Mouse (Mus musculus) hindbrain, embryonic 11.5 days (tissue): ENCODE measurements around the gene Psmc3ip. TPM values are rescaled to one million over a fixed set of nuclear protein-coding genes. Genes with fewer than 3 reads are reported as not detected.

Source experiments
- ATAC-seq: fragments of 200-750 bp; cut with Nextera tagmentation; 2 replicates; pipeline ENCODE4 v1.8.0; 2017; ENCODE audit warnings: mild to moderate bottlenecking, moderate TSS enrichment, moderate library complexity; ENCODE audit not compliant: low FRiP score
- DNase-seq: peaks from one replicate; pipeline ENCODE4 v3.0.0-alpha.2; 2015; ENCODE audit warnings: low spot score
- H3K27ac ChIP-seq: fragments of 300-500 bp; sonication (generic); 2 replicates; pipeline ENCODE4 v1.5.1; 2014; ENCODE audit warnings: mild to moderate bottlenecking, low read depth, low read length
- H3K27me3 ChIP-seq: fragments of 300-500 bp; sonication (generic); 2 replicates; pipeline ENCODE4 v1.6.1; 2014; ENCODE audit warnings: mild to moderate bottlenecking, low read length, moderate library complexity, mixed read lengths; ENCODE audit not compliant: control insufficient read depth, insufficient read depth
- H3K36me3 ChIP-seq: fragments of 300-500 bp; sonication (generic); 2 replicates; pipeline ENCODE4 v1.6.1; 2014; ENCODE audit warnings: mild to moderate bottlenecking, low read length, moderate library complexity, mixed read lengths; ENCODE audit not compliant: control insufficient read depth, insufficient read depth
- H3K4me1 ChIP-seq: fragments of 300-500 bp; sonication (generic); replicated peaks from 2 replicates; pipeline ENCODE4 v1.6.1; 2014; ENCODE audit warnings: low read length, mixed read lengths; ENCODE audit not compliant: control insufficient read depth, insufficient read depth
- H3K4me2 ChIP-seq: fragments of 300-500 bp; sonication (generic); replicated peaks from 2 replicates; pipeline ENCODE4 v1.6.1; 2014; ENCODE audit warnings: mild to moderate bottlenecking, low read depth, low read length
- H3K4me3 ChIP-seq: fragments of 300-500 bp; sonication (generic); 2 replicates; pipeline ENCODE4 v1.5.1; 2014; ENCODE audit warnings: low read depth, low read length
- H3K9ac ChIP-seq: fragments of 300-500 bp; sonication (generic); 2 replicates; pipeline ENCODE4 v1.6.1; 2014; ENCODE audit warnings: low read depth, low read length
- H3K9me3 ChIP-seq: fragments of 300-500 bp; sonication (generic); 2 replicates; pipeline ENCODE4 v1.6.1; 2016; ENCODE audit warnings: low read length; ENCODE audit not compliant: control insufficient read depth
- WGBS: fragments of 180-500 bp; shearing (Covaris S2); extraction: QIAGEN DNeasy Blood & Tissue Kit; methylation state at CpG from one replicate; pipeline ENCODE4 v1.1.7; 2014; 5-methylcytosine and 5-hydroxymethylcytosine counted together
- polyA plus RNA-seq: library from polyadenylated mRNA; unstranded; fragments of >200 nt; fragmentation: Nextera tagmentation; extraction: Ambion mirVana; gene quantifications from 2 replicates; pipeline ENCODE4 v1.2.1, GENCODE M21; 2014

Psmc3ip gene
- 54.3 and 54.8 TPM in 2 replicates for polyA plus RNA-seq

DNA sequence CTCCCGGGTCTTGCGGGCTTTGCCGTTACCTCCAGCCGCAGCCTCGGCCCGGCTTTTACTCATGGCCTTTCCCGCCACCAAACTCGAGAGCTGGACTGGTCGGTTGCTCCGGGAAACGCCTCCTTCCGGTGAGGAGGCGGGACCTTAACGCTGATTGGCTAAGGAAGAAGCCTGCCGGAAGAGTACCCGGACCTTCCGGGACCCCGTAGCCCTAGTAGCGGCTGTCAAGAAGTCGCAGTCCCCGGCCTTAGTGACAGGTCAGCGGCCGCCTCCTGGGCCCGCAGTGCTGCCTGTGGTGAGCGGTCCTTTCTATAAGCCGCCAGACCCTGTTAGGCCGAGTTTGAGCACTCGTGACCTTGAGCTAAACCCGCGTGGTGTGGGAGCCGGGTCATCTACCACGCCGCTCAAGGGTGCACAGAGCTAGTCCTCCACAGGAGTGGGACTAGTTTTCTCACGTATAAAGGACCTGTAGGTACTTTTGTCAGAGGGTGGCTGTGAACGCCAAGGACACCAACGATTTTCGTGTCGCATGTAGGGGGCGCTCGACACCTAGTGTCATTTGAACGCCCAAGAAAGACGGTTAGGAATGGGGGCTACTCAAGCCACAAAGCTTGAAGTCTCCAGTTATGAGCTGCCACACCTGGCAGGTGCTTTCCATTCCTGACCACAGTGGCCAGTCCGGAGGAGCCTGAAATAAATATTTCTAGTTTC is at the start of gene Psmc3ip:
Psmc3ip (minus strand) TSS at position 123 of the 711 bp plus-strand sequence.
- Histone ChIP-seq H3K4me3 (peak within 1 kb of the TSS; percentile 74), H3K36me3 (peaks cover 4% of the 10 kb centered on the region; the same call in 1 of the 2 replicates), H3K9ac (peak within 1 kb of the TSS; percentile 57), H3K4me1 (no peaks in the 10 kb centered on the region), H3K4me2 (peak within 1 kb of the TSS; percentile 64), H3K27me3 (no peaks in the 10 kb centered on the region), H3K27ac (peak within 1 kb of the TSS; percentile 83), H3K9me3 (no peaks in the 10 kb centered on the region)
- WGBS, result under 1% methylated on average over 43 of the region's 43 CpGs
- ATAC-seq (peak; percentile 95), DNase-seq (peak; percentile 97)

DNA sequence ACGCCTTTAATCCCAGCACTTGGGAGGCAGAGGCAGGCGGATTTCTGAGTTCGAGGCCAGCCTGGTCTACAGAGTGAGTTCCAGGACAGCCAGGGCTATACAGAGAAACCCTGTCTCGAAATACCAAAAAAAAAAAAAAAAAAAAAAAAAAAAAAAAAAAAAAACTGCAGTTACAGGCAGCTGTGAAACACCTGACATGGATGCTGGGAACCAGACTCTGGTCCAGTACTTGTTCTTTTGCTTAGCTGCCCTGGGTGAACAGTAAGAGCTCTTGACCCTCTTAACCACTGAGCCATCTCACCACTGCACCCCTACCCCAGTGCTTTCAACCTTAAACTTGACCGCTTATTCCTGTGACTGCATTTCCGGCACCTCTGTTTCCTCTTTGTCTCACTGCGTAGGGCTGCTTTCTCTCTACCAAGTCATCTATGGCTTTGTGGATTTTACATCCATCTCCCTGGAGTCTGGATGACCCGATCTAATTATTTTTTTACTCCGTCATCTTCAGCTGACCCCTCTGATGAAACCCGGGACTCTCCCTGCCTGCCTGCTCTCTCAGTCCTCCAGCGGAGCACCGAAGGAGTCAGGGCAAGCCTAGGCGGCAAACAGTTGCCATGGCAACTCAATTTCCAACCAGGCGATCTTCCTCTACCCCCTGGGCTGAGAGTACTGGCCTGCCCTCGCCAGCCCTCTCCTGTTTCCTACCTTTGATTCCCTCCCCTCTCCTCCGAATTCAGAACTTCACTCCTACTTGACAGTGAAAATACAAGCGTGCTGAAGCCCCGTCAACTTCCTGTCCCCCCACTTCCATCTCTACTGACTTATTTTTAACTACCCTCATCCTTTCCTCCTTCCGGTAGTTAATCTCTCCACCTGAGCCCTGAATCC is 48.3 kb upstream of the Psmc3ip start:
- H3K4me2 ChIP-seq, result peak overlapping the region; percentile 42
- H3K9ac ChIP-seq, result peak overlapping the region; percentile 52
- H3K4me1 ChIP-seq, result 0 out of 2 replicates have a peak, but pooled peaks cover 3% of the 10 kb centered on the region
- ATAC-seq (peak; percentile 70; the same call in 1 of the 2 replicates), DNase-seq (peak; percentile 76)
- H3K9me3 ChIP-seq, result no peaks in the 10 kb centered on the region
- H3K4me3 ChIP-seq, result peak overlapping the region; percentile 19
- H3K27me3 ChIP-seq, result no peaks in the 10 kb centered on the region
- peak overlapping the region; percentile 51; the same call in 1 of the 2 replicates for H3K27ac ChIP-seq
- H3K36me3 ChIP-seq, result no peaks in the 10 kb centered on the region
- 19% methylated on average over 18 of the region's 19 CpGs for WGBS

DNA sequence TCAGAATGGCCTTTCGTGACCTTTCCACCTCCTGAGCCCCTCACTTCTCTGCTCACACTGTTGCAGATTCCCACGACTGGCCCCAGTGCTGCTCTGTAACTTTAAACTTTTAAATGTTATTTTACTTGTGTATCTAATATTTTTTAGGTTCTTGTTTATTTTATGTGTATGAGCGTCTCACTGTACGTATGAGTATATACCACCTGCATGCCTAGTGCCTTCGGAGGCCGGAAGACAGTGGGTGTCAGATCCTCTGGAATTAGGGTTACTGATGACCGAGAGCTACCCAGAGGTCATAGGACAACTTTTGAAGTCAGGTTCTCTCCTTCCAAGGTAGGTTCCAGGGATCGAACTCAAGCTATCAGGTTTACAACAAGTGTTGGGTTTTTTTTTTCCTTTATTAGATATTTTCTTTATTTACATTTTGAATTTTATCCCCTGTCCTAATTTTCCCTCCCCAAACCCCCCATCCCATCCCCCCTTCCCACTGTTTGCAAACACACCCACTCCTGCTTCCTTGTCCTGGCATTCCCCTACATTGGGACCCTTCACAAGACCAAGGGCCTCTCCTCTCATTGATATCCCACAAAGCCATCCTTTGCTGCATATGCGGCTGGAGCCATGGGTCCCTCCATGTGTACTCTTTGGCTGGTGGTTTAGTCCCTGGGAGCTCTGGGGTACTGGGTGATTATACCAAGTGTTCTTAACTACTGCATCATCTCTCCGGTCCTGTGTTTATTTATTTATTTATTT is 47.2 kb upstream of the Psmc3ip start:
- no peak overlapping the region for H3K4me3 ChIP-seq
- no peaks in the 10 kb centered on the region for H3K36me3 ChIP-seq
- ATAC-seq, result no peak
- H3K4me2 ChIP-seq, result no peak overlapping the region
- no peak overlapping the region for H3K9ac ChIP-seq
- no peaks in the 10 kb centered on the region for H3K9me3 ChIP-seq
- WGBS, result 84% methylated on average over 10 of the region's 10 CpGs
- no peak for DNase-seq
- H3K4me1 ChIP-seq, result 0 out of 2 replicates have a peak, but pooled peaks cover 3% of the 10 kb centered on the region
- no peaks in the 10 kb centered on the region for H3K27me3 ChIP-seq
- H3K27ac ChIP-seq, result no peak overlapping the region

DNA sequence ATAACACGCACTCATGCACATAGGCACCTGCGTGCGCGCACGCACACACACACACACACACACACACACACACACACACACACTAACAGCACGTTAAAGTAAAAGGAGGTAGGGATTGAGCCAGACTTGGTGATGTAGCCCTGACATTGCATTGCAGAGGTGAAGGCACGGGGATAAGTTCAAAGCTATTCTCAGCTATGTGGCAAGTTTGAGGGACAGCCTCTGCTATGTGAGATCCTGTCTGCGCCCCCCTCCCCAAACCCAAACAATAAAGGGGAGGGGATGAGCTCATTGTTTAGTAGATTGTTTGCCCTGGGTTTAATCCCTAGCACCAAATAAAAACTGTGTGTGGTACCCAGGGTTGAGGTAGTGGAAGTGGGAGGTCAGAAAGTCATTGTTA is 45.9 kb upstream of the Psmc3ip start:
- WGBS, result 84% methylated on average over 8 of the region's 8 CpGs
- no peak overlapping the region for H3K27ac ChIP-seq

DNA sequence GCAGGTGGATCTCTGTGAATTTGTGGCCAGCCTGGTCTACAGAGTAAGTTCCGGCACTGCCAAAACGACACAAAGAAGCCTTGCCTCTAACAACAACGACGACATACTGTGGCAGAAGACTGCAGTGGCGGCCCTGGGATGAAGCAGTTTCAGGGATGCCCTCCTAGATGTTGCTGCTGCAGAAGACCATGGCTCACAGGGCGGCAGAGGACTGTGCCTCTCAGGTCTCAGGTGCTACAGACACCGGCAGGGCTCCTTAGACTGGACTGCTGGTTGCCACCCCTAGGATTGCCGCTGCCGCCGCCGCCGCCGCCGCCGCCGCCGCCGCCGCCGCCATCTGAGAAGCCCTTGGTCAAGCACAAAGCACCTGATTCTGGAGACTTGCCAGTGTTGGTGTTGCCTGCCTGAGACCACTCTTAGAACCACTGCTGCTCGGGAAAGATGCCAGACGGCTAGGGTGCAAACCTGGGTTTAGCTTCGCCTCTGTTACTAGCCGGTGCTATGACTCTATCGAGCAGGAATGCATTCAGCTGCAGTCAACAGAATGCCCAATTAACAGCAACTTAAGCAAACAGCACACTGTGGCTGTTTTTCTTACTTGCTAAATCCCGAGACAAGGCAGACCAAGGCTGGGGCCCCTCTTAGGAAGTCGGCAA is 45.1 kb upstream of the Psmc3ip start:
- H3K9me3 ChIP-seq, result no peaks in the 10 kb centered on the region
- 0 out of 2 replicates have a peak overlapping the region, but pooled peaks have one; percentile 6 for H3K4me3 ChIP-seq
- H3K4me1 ChIP-seq, result 0 out of 2 replicates have a peak, but pooled peaks cover 3% of the 10 kb centered on the region
- DNase-seq (peak; percentile 29), ATAC-seq (no peak)
- H3K4me2 ChIP-seq, result peak overlapping the region; percentile 22
- 50% methylated on average over 27 of the region's 27 CpGs for WGBS
- H3K27ac ChIP-seq, result no peak overlapping the region
- H3K9ac ChIP-seq, result peak overlapping the region; percentile 3; the same call in 1 of the 2 replicates
- no peaks in the 10 kb centered on the region for H3K36me3 ChIP-seq
- H3K27me3 ChIP-seq, result no peaks in the 10 kb centered on the region

More for the DNA sequence above, 45.9 kb upstream of the Psmc3ip start:
- H3K27me3 ChIP-seq, result no peaks in the 10 kb centered on the region
- H3K9ac ChIP-seq, result no peak overlapping the region
- ATAC-seq (no peak), DNase-seq (no peak)
- H3K36me3 ChIP-seq, result no peaks in the 10 kb centered on the region
- H3K4me2 ChIP-seq, result no peak overlapping the region
- H3K4me3 ChIP-seq, result no peak overlapping the region
- 0 out of 2 replicates have a peak, but pooled peaks cover 3% of the 10 kb centered on the region for H3K4me1 ChIP-seq
- no peaks in the 10 kb centered on the region for H3K9me3 ChIP-seq

DNA sequence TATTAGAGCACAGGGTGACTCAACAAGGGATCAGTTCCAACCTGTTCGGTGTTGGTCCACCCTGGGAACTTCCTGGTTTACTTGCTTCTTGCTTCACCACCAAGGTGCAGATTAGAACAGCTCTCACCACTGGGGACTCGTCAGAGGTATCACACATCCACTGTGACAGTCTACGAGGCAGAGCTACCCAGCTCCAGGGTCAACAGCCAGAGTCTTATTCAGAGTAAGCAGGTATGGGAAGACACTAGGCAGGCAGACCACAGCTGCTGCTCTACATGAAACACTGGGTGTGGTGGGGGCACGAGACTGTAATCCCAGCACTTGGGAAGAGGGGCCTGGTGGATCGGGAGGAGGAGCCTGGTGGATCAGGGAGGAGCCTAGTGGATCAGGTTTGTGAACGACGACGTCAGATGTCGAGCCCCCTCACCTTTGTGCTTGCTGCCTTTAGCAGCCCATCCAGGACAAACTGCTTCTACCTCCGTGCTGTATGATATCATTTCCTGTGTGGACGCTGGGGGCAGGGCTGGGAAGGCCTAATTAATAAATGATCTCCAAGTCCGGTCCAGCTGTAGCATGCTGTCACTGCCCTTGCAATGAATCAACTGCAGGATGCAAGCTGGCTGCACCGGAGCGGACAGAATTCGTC is 43.4 kb upstream of the Psmc3ip start:
- 24% methylated on average over 15 of the region's 15 CpGs for WGBS
- H3K4me2 ChIP-seq, result peak overlapping the region; percentile 21; the same call in 1 of the 2 replicates
- H3K4me1 ChIP-seq, result 0 out of 2 replicates have a peak, but pooled peaks cover 3% of the 10 kb centered on the region
- H3K9me3 ChIP-seq, result no peaks in the 10 kb centered on the region
- peak overlapping the region; percentile 16; the same call in 1 of the 2 replicates for H3K4me3 ChIP-seq
- H3K36me3 ChIP-seq, result no peaks in the 10 kb centered on the region
- ATAC-seq (peak; percentile 53), DNase-seq (peak; percentile 69)
- H3K27me3 ChIP-seq, result no peaks in the 10 kb centered on the region
- H3K9ac ChIP-seq, result peak overlapping the region; percentile 28; the same call in 1 of the 2 replicates
- peak overlapping the region; percentile 62 for H3K27ac ChIP-seq

DNA sequence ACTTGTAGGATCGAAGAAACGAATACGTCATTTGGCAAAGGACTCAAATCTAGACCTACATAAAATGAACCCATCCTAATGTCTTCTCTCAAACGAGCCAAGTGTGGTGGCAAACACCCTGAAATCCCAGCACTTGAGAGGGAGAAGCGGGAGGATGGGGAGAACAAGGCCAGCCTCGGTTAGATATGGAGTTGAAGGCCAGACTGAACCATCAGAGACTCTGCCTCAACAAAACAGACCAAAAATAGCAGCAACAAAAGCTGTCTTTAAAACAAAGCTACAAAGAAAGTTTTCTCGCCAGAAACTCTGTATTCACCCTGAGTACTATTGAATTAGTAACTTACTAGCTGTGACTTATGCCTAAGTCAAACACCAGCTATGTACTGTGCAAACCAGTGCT is 41.8 kb upstream of the Psmc3ip start:
- no peak overlapping the region for H3K9ac ChIP-seq
- no peaks in the 10 kb centered on the region for H3K36me3 ChIP-seq
- no peaks in the 10 kb centered on the region for H3K4me1 ChIP-seq
- no peak overlapping the region for H3K27ac ChIP-seq
- DNase-seq (no peak), ATAC-seq (no peak)
- H3K9me3 ChIP-seq, result no peaks in the 10 kb centered on the region
- 81% methylated on average over 7 of the region's 7 CpGs for WGBS
- H3K27me3 ChIP-seq, result no peaks in the 10 kb centered on the region
- H3K4me3 ChIP-seq, result no peak overlapping the region
- no peak overlapping the region for H3K4me2 ChIP-seq
